Mouse (Mus musculus) retina, adult 2 months (tissue): ENCODE results near the gene Slc35g1.

ENCODE experiments used
- DNase-seq: peaks from one replicate; pipeline ENCODE4 v3.0.0-alpha.2; 2012; ENCODE audit warnings: low read depth, low spot score

Slc35g1 gene

GRCm38 (mm10) chr19:38387835-38388234 is 7.9 kb upstream of the Slc35g1 start:
- no peak for DNase-seq

GRCm38 (mm10) chr19:38396633-38396970 is 822 bp downstream of the Slc35g1 start:
- DNase-seq, result no peak

GRCm38 (mm10) chr19:38397004-38397403 is 1.2 kb downstream of the Slc35g1 start:
- DNase-seq, result no peak

GRCm38 (mm10) chr19:38398966-38399365 is 3.2 kb downstream of the Slc35g1 start:
- DNase-seq, result no peak

GRCm38 (mm10) chr19:38400851-38401250 is 5.1 kb downstream of the Slc35g1 start:
- no peak for DNase-seq

GRCm38 (mm10) chr19:38401416-38401815 is 5.6 kb downstream of the Slc35g1 start:
- DNase-seq, result no peak

- no peak for DNase-seq
Measured at GRCm38 (mm10) chr19:38410357-38411056, 14.7 kb downstream of the Slc35g1 start.

GRCm38 (mm10) chr19:38413861-38414260 is 18.1 kb downstream of the Slc35g1 start:
- no peak for DNase-seq

GRCm38 (mm10) chr19:38418819-38419423 is 23.1 kb downstream of the Slc35g1 start:
- DNase-seq, result no peak

- no peak for DNase-seq
Measured at GRCm38 (mm10) chr19:38420751-38421295, 25.0 kb downstream of the Slc35g1 start.

GRCm38 (mm10) chr19:38421436-38421835 is 25.7 kb downstream of the Slc35g1 start:
- no peak for DNase-seq

GRCm38 (mm10) chr19:38422926-38423325 is 27.1 kb downstream of the Slc35g1 start:
- DNase-seq, result no peak

- no peak for DNase-seq
Measured at GRCm38 (mm10) chr19:38423884-38424283, 28.1 kb downstream of the Slc35g1 start.

- DNase-seq, result no peak
Measured at GRCm38 (mm10) chr19:38424581-38424980, 28.8 kb downstream of the Slc35g1 start.

GRCm38 (mm10) chr19:38429269-38429668 is 33.5 kb downstream of the Slc35g1 start:
- peak; percentile 28 for DNase-seq

GRCm38 (mm10) chr19:38430475-38430874 is 34.7 kb downstream of the Slc35g1 start:
- DNase-seq, result no peak

GRCm38 (mm10) chr19:38431326-38431725 is 35.5 kb downstream of the Slc35g1 start:
- no peak for DNase-seq

GRCm38 (mm10) chr19:38432021-38432420 is 36.2 kb downstream of the Slc35g1 start:
- DNase-seq, result no peak

GRCm38 (mm10) chr19:38433381-38433780 is 37.6 kb downstream of the Slc35g1 start:
- no peak for DNase-seq

GRCm38 (mm10) chr19:38435221-38435620 is 39.4 kb downstream of the Slc35g1 start:
- DNase-seq, result no peak

- DNase-seq, result no peak
Measured at GRCm38 (mm10) chr19:38441860-38442259, 46.1 kb downstream of the Slc35g1 start.

GRCm38 (mm10) chr19:38445758-38446157 is 50.0 kb downstream of the Slc35g1 start:
- no peak for DNase-seq
